Mouse (Mus musculus) megakaryocyte progenitor cell, adult 5-6 weeks (primary cell): ENCODE measurements around the gene Pitpnm1. TPM values are rescaled to one million over a fixed set of nuclear protein-coding genes. Genes with fewer than 3 reads are reported as not detected.
A peak's percentile ranks its signal among the peaks of the same experiment; 100 is the strongest.

Experiments
- ATAC-seq: replicated peaks from 2 replicates; pipeline ENCODE4 v1.8.0; 2016; ENCODE audit warnings: mild to moderate bottlenecking, moderate TSS enrichment, inconsistent platforms; ENCODE audit not compliant: poor library complexity
- total RNA-seq, 2 experiments: library from RNA; stranded (forward) in 1 of 2; stranded (reverse) in 1 of 2; fragments of 157-497, 149-512 nt in 1 of 2; fragments of 200-1000 nt in 1 of 2; gene quantifications; 2 replicates each; pipeline versions ENCODE4 v1.2.3 to v1.2.4; 2015 to 2017

Pitpnm1 gene
- total RNA-seq, 2 experiments from 2014 or later: 7.8 to 17.2 TPM

DNA sequence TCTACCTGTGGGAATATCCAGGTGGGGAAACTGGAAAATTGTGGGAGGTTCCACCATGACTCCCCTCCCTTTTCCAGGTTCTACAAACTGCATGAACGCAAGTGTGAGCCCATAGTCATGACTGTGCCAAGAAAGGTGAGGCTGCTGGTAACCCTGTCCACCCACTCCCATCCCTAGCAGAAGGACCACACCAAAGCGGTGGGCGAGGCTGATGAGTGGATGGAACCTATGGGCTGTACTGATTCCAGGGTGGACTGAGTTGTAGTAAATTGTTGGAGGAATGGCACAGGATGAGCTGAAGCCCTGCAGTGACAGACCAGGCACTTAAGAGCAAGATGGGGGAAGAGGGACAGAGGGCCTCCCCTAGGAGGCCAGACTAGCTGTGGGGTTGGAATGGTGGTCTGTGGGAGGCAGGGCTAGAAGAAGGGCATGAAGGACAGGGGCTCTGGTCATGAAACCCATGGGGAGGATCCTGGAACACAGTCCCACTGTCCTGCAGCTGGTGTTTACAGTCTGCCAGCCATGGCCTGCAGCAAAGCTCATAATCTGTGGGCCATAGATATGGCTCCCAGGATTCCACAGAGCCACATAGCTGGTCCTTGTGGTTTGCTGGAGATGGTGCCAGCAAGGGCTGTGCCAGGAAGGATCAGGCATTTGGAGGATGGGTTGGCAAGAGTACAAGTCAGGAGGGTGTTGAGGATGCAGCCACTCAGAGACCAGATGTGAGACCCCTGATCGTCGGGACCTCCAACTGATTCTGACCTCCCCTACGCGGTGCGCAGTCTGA, 52.8 kb downstream of the Pitpnm1 start:
- ATAC-seq: no peak

DNA sequence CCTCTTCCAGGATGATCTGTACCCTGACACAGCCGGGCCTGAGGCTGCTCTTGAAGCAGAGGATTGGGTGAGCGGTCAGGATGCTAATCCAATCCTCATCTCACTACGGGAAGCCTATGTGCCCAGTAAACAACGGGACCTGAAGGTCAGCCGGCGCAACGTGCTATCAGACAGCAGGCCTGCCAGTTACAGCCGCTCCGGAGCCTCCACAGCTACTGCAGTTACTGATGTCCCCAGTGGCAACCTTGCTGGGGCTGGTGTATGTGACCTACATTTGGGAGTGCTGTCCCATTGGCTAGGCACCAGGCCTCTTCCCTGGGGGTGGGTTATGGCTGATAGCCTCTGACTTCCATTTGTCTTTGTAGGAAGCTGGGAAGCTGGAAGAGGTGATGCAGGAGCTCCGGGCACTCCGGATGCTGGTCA, 53.4 kb downstream of the Pitpnm1 start, which contains the start of gene Ptprcap:
TSS of gene Ptprcap (plus strand) at position 373 of the 423 bp plus-strand sequence.
- no peak for ATAC-seq

DNA sequence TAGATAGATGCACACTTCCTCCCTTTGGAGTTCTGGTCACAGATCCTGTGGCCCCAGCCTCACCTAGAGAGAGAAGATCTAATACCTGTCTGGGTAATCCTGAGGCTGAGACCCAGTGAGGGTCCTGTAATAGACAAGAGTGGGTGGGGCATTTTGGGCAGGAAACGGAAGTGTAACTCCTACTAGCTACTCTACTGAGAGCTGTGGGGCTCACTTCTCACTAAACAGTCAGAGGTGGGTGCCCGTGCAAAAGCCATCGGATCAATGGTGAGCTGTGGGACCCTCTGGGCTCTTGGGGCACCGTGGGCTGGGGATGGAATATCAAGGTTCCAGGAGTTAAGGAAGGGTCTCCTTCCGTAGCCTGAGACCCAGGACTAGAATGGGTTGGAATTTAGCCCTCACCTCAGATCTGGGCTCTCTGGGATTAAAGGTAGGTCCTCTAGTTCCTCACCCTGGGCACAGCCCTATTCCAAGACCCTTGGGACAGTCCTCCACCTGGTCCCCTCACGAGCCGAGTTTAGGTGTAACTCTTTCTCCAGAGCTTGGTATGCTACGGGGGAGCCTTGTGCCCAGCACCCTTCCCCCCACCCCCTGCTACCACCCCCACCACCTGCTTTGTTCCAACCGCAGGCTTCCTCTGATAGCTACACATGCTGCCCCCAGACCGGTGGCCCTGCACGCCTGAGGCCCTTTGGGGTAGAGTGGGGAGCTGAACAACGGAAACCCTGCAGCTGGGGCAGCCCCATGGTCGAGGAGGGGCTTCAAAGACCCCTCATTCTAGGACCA, 54.8 kb downstream of the Pitpnm1 start:
- ATAC-seq: peak; percentile 66

DNA sequence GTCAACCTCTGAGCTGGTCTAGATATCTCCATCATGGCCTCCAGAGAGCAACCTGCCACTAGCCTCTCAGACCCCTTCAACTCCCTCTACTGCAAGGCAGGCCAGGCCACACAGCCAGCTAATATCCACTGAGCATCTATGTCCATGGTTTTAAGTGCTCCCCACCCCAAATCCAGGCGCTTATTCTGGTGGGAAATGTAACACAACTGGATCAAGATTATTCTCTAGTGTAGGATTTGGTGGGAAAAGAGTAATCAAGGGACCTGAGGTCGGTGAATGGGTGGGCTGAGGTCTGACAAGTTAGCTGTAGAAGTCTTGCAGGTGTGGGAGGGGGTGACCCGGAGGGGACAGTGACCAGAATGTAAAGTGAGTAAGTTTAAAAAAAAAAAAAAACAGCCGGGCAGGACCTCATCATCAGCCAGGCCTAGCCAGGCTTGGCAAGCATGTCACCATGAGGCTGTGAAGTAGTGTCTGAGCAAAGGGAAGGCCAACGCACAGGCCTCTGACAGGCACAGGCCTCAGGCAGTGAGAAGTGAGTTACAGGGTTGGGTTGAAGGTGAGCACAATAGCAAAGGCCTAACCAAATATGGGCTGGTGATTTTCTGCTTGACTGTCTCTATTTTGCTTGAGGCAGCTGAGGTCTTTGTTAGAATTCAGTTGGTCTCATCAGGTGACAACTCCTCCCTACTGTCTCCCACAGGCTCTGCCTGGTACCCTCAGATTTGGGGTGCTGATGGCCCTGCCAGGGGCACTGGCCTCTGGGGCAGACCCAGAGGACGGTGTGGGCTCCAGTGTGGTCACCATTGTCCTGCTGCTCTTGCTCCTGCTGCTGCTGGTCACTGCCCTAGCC, 55.6 kb downstream of the Pitpnm1 start:
- ATAC-seq: peak; percentile 28; the same call in 1 of the 2 replicates

GRCm38 (mm10) chr19:4156073-4156579, 56.3 kb downstream of the Pitpnm1 start:
- ATAC-seq: no peak

DNA sequence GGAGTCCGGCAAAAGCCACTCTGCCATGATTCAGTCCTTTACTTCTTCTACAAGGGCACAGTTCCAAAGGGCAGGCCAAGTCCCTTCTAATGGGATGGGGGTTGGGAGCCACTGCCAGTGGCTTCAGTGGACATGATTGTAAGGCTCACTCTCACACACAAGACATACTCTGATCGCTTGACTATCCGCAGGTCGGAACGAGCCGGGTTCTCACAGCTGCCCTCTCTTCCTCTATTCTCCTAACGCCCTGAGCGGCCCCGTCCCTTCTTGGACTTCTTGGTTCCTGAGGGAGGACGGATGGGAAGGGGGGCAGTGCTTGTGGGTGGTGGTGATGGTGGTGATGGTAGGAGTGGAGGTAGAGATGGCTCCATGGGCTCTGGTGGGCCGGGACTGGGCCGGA, 57.0 kb downstream of the Pitpnm1 start:
- ATAC-seq: no peak

- ATAC-seq: no peak
Measured at GRCm38 (mm10) chr19:4159049-4159448, 59.3 kb downstream of the Pitpnm1 start.

- peak; percentile 97 for ATAC-seq
Measured at GRCm38 (mm10) chr19:4162646-4163542, 63.1 kb downstream of the Pitpnm1 start, which contains the start of gene Rps6kb2. Gene Rps6kb2 (minus strand): TSS chr19:4163354.

DNA sequence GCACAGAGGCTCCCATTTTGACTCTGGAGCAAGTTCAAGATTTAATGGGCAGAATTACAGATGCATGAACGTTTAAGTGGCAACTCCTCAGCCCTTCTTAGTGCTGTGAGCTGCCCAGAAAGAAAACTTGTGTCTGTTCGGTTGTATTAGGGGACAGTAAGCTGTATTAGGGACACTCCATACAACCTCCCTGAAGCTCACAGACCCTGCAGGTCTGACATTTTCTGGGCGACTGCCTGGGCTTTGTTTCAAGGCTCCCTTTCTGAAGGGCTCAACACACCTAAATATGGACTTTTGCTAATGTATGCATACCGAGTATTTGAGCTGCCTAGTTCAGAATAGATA, 63.7 kb downstream of the Pitpnm1 start:
- ATAC-seq: no peak; the same call in 1 of the 2 replicates

Other genes with a start within 250 kb of the Pitpnm1 start
Only the 30 nearest of the 34 such genes appear.
- 5.0 and 6.9 TPM in 2 replicates for gene Aldh3b1, start 170.2 kb upstream of the Pitpnm1 start, total RNA-seq (2015)
- 10.5 and 12.6 TPM in 2 replicates for gene Aldh3b1, start 170.2 kb upstream of the Pitpnm1 start, total RNA-seq (2017)
- 95.9 and 111 TPM in 2 replicates for gene Unc93b1, start 164.8 kb upstream of the Pitpnm1 start, total RNA-seq (2015)
- gene Unc93b1, start 164.8 kb upstream of the Pitpnm1 start, total RNA-seq (2017): 175 and 202 TPM in 2 replicates
- gene Aldh3b3, start 141.4 kb upstream of the Pitpnm1 start, total RNA-seq (2015): 0.32 and 0.71 TPM in 2 replicates
- gene Aldh3b3, start 141.4 kb upstream of the Pitpnm1 start, total RNA-seq (2017): 0.04 and 0.27 TPM in 2 replicates
- not detected in 2 replicates for gene Aldh3b2, start 127.7 kb upstream of the Pitpnm1 start, total RNA-seq (2015)
- 0.25 TPM in 1 of 2 replicates, not detected in the other for gene Aldh3b2, start 127.7 kb upstream of the Pitpnm1 start, total RNA-seq (2017)
- 3.4 and 3.9 TPM in 2 replicates for gene Acy3, start 113.4 kb upstream of the Pitpnm1 start, total RNA-seq (2015)
- 1.2 and 1.6 TPM in 2 replicates for gene Acy3, start 113.4 kb upstream of the Pitpnm1 start, total RNA-seq (2017)
- not detected in 2 replicates for gene Tbx10, start 107.2 kb upstream of the Pitpnm1 start, total RNA-seq (2015)
- gene Tbx10, start 107.2 kb upstream of the Pitpnm1 start, total RNA-seq (2017): not detected in 2 replicates
- 15.1 and 16.2 TPM in 2 replicates for gene Nudt8, start 99.4 kb upstream of the Pitpnm1 start, total RNA-seq (2015)
- gene Nudt8, start 99.4 kb upstream of the Pitpnm1 start, total RNA-seq (2017): 10.4 and 14.4 TPM in 2 replicates
- gene Gm49405, start 99.4 kb upstream of the Pitpnm1 start, total RNA-seq (2015): 0.57 and 1.5 TPM in 2 replicates
- gene Gm49405, start 99.4 kb upstream of the Pitpnm1 start, total RNA-seq (2017): 1.5 and 1.9 TPM in 2 replicates
- gene Doc2g, start 96.7 kb upstream of the Pitpnm1 start, total RNA-seq (2015): 1.6 and 2.9 TPM in 2 replicates
- gene Doc2g, start 96.7 kb upstream of the Pitpnm1 start, total RNA-seq (2017): 1.3 and 2.9 TPM in 2 replicates
- gene Ndufv1, start 87.2 kb upstream of the Pitpnm1 start, total RNA-seq (2015): 123 and 135 TPM in 2 replicates
- gene Ndufv1, start 87.2 kb upstream of the Pitpnm1 start, total RNA-seq (2017): 223 and 254 TPM in 2 replicates
- gene Gstp1, start 62.0 kb upstream of the Pitpnm1 start, total RNA-seq (2015): 264 and 361 TPM in 2 replicates
- 79.8 and 88.4 TPM in 2 replicates for gene Gstp1, start 62.0 kb upstream of the Pitpnm1 start, total RNA-seq (2017)
- not detected in 2 replicates for gene Gstp2, start 54.0 kb upstream of the Pitpnm1 start, total RNA-seq (2015)
- not detected in 2 replicates for gene Gstp2, start 54.0 kb upstream of the Pitpnm1 start, total RNA-seq (2017)
- 1.4 and 7.5 TPM in 2 replicates for gene Gstp3, start 40.4 kb upstream of the Pitpnm1 start, total RNA-seq (2015)
- 2.2 TPM in 2 replicates for gene Gstp3, start 40.4 kb upstream of the Pitpnm1 start, total RNA-seq (2017)
- gene Cabp2, start 18.4 kb upstream of the Pitpnm1 start, total RNA-seq (2015): not detected in 2 replicates
- not detected in 2 replicates for gene Cabp2, start 18.4 kb upstream of the Pitpnm1 start, total RNA-seq (2017)
- gene Cdk2ap2, start 2.8 kb upstream of the Pitpnm1 start, total RNA-seq (2015): 112 and 126 TPM in 2 replicates
- 24.2 and 44.8 TPM in 2 replicates for gene Cdk2ap2, start 2.8 kb upstream of the Pitpnm1 start, total RNA-seq (2017)
- gene Aip, start 25.9 kb downstream of the Pitpnm1 start, total RNA-seq (2015): 61.9 and 66.4 TPM in 2 replicates
- 24.4 and 31.1 TPM in 2 replicates for gene Aip, start 25.9 kb downstream of the Pitpnm1 start, total RNA-seq (2017)
- gene Gpr152, start 39.8 kb downstream of the Pitpnm1 start, total RNA-seq (2015): not detected in 2 replicates
- 0.10 TPM in 1 of 2 replicates, not detected in the other for gene Gpr152, start 39.8 kb downstream of the Pitpnm1 start, total RNA-seq (2017)
- gene Cabp4, start 44.0 kb downstream of the Pitpnm1 start, total RNA-seq (2015): not detected in 2 replicates
- gene Cabp4, start 44.0 kb downstream of the Pitpnm1 start, total RNA-seq (2017): not detected in 2 replicates
- 138 and 142 TPM in 2 replicates for gene Coro1b, start 48.6 kb downstream of the Pitpnm1 start, total RNA-seq (2015)
- gene Coro1b, start 48.6 kb downstream of the Pitpnm1 start, total RNA-seq (2017): 66.4 and 83.5 TPM in 2 replicates
- gene Ptprcap, start 53.6 kb downstream of the Pitpnm1 start, total RNA-seq (2015): 96.4 and 114 TPM in 2 replicates
- 79.5 and 83.5 TPM in 2 replicates for gene Ptprcap, start 53.6 kb downstream of the Pitpnm1 start, total RNA-seq (2017)
- 21.6 and 22.1 TPM in 2 replicates for gene Rps6kb2, start 63.4 kb downstream of the Pitpnm1 start, total RNA-seq (2015)
- gene Rps6kb2, start 63.4 kb downstream of the Pitpnm1 start, total RNA-seq (2017): 23.1 and 30.2 TPM in 2 replicates
- 2.2 and 2.4 TPM in 2 replicates for gene Carns1, start 75.5 kb downstream of the Pitpnm1 start, total RNA-seq (2015)
- gene Carns1, start 75.5 kb downstream of the Pitpnm1 start, total RNA-seq (2017): 1.0 and 2.1 TPM in 2 replicates
- gene Tbc1d10c, start 91.3 kb downstream of the Pitpnm1 start, total RNA-seq (2015): 39.3 and 46.6 TPM in 2 replicates
- 15.3 and 17.5 TPM in 2 replicates for gene Tbc1d10c, start 91.3 kb downstream of the Pitpnm1 start, total RNA-seq (2017)
- gene Ppp1ca, start 92.1 kb downstream of the Pitpnm1 start, total RNA-seq (2015): 395 and 413 TPM in 2 replicates
- gene Ppp1ca, start 92.1 kb downstream of the Pitpnm1 start, total RNA-seq (2017): 482 and 538 TPM in 2 replicates
- 28.0 and 31.0 TPM in 2 replicates for gene Rad9a, start 101.7 kb downstream of the Pitpnm1 start, total RNA-seq (2015)
- 16.1 and 19.7 TPM in 2 replicates for gene Rad9a, start 101.7 kb downstream of the Pitpnm1 start, total RNA-seq (2017)
- 2.8 and 5.0 TPM in 2 replicates for gene Clcf1, start 114.2 kb downstream of the Pitpnm1 start, total RNA-seq (2015)
- gene Clcf1, start 114.2 kb downstream of the Pitpnm1 start, total RNA-seq (2017): 1.3 and 3.0 TPM in 2 replicates
- not detected in 2 replicates for gene AC109138.7, start 114.4 kb downstream of the Pitpnm1 start, total RNA-seq (2015)
- gene AC109138.7, start 114.4 kb downstream of the Pitpnm1 start, total RNA-seq (2017): not detected in 2 replicates
- 53.6 and 55.0 TPM in 2 replicates for gene Pold4, start 131.9 kb downstream of the Pitpnm1 start, total RNA-seq (2015)
- 60.4 and 67.8 TPM in 2 replicates for gene Pold4, start 131.9 kb downstream of the Pitpnm1 start, total RNA-seq (2017)
- 6.2 and 7.5 TPM in 2 replicates for gene Ssh3, start 169.2 kb downstream of the Pitpnm1 start, total RNA-seq (2015)
- 8.1 and 9.7 TPM in 2 replicates for gene Ssh3, start 169.2 kb downstream of the Pitpnm1 start, total RNA-seq (2017)
- gene Ankrd13d, start 183.1 kb downstream of the Pitpnm1 start, total RNA-seq (2015): 1.7 and 3.8 TPM in 2 replicates
- gene Ankrd13d, start 183.1 kb downstream of the Pitpnm1 start, total RNA-seq (2017): 1.9 and 5.7 TPM in 2 replicates